12 mouse cellular contexts compared by ENCODE assay signal in genomic region chr11:97839441-97840134, GRCm38 (mm10). TPM values are rescaled to one million over a fixed set of nuclear protein-coding genes. Genes with fewer than 3 reads are reported as not detected.
DNase-seq lines count a peak whose midpoint lies in the region; ATAC-seq and TF ChIP-seq lines count a peak whose summit lies in the region.
"Had no signal": no experiment of that assay in that cellular context is flagged by ENCODE, and none has a peak within 500 bp of the region (broad histone marks: within the 10 kb centered on the region; RNA-seq: fewer than 3 reads in every experiment).

No protein-coding gene starts in this region.

- no peak overlapping the region for H3K4me2 ChIP-seq in forebrain, embryonic 11.5 days (ENCODE audit: low read depth, low read length, severe bottlenecking)
- H3K4me2 ChIP-seq in lung, embryonic 16.5 days (ENCODE audit: low read depth, low read length): no peak overlapping the region
- H3K4me2 ChIP-seq in hindbrain, postnatal 0 days (ENCODE audit: low read depth, low read length): no peak overlapping the region
- H3K4me2 ChIP-seq in stomach, embryonic 16.5 days (ENCODE audit: low read depth, low read length): no peak overlapping the region

- peaks cover 43% of the 10 kb centered on the region for H3K36me3 ChIP-seq in forebrain, embryonic 10.5 days (replicated peaks)
- peaks cover 2% of the 10 kb centered on the region; the same call in 1 of the 2 replicates for H3K36me3 ChIP-seq in forebrain, embryonic 11.5 days (ENCODE audit: control insufficient read depth, insufficient read depth, low read length)
- peaks cover 18% of the 10 kb centered on the region for H3K36me3 ChIP-seq in lung, embryonic 16.5 days (ENCODE audit: control insufficient read depth, insufficient read depth, low read length)
- H3K36me3 ChIP-seq in hindbrain, postnatal 0 days (ENCODE audit: insufficient read depth, low read length): peaks cover 24% of the 10 kb centered on the region
- H3K36me3 ChIP-seq in stomach, embryonic 16.5 days (ENCODE audit: control insufficient read depth, insufficient read depth, low read length): peaks cover 4% of the 10 kb centered on the region; the same call in 1 of the 2 replicates

- no peaks in the 10 kb centered on the region for H3K27me3 ChIP-seq in forebrain, embryonic 10.5 days (ENCODE audit: poor library complexity, severe bottlenecking)
- no peaks in the 10 kb centered on the region for H3K27me3 ChIP-seq in forebrain, embryonic 11.5 days (ENCODE audit: control insufficient read depth, insufficient read depth, low read length)
- no peaks in the 10 kb centered on the region for H3K27me3 ChIP-seq in lung, embryonic 16.5 days (ENCODE audit: control insufficient read depth, insufficient read depth, low read depth, low read length)
- H3K27me3 ChIP-seq in hindbrain, postnatal 0 days (ENCODE audit: insufficient read depth, low read length): no peaks in the 10 kb centered on the region
- no peaks in the 10 kb centered on the region for H3K27me3 ChIP-seq in stomach, embryonic 16.5 days (ENCODE audit: control insufficient read depth, insufficient read depth, low read length)

- H3K4me3 ChIP-seq in forebrain, embryonic 10.5 days: no peak overlapping the region
- H3K4me3 ChIP-seq in forebrain, embryonic 11.5 days (ENCODE audit: low read depth, low read length): no peak overlapping the region
- no peak overlapping the region for H3K4me3 ChIP-seq in lung, embryonic 16.5 days (ENCODE audit: low read length)
- H3K4me3 ChIP-seq in hindbrain, postnatal 0 days (ENCODE audit: low read length): no peak overlapping the region
- H3K4me3 ChIP-seq in stomach, embryonic 16.5 days (replicated peaks; ENCODE audit: low read length): no peak overlapping the region
- H3K4me3 ChIP-seq: erythroblast, embryonic 14.5 days had no signal

- ATAC-seq in forebrain, embryonic 11.5 days (replicated peaks; ENCODE audit: low FRiP score): no peak
- 0 out of 2 replicates have a peak, but pooled peaks have one; percentile 26 for ATAC-seq in lung, embryonic 16.5 days (ENCODE audit: low read depth)
- ATAC-seq in hindbrain, postnatal 0 days: no peak
- ATAC-seq in stomach, embryonic 16.5 days (ENCODE audit: insufficient read depth, low FRiP score): no peak

- TF ChIP-seq CTCF in hindbrain, postnatal 0 days (IDR thresholded peaks at IDR 0.05; ENCODE audit: low read depth): no peak

- no peak for DNase-seq in forebrain, embryonic 10.5 days (ENCODE audit: extremely low spot score, low spot score)
- DNase-seq in forebrain, embryonic 11.5 days (ENCODE audit: low spot score): no peak
- DNase-seq in lung, postnatal 14 days: no peak
- no peak for DNase-seq in hindbrain, postnatal 0 days (ENCODE audit: low spot score)
- no peak for DNase-seq in urinary bladder, adult 18-20 months (ENCODE audit: low spot score in 2 of 2)
- DNase-seq in spleen, postnatal 14 days (ENCODE audit: low spot score in 2 of 2): no peak
- DNase-seq: adrenal gland, postnatal 25 days; kidney, postnatal 4 days had no signal

- WGBS in forebrain, embryonic 10.5 days: 61% methylated on average over 11 of the region's 11 CpGs
- WGBS in forebrain, embryonic 11.5 days: 55% methylated on average over 11 of the region's 11 CpGs
- 49% methylated on average over 11 of the region's 11 CpGs for WGBS in lung, embryonic 16.5 days
- WGBS in hindbrain, postnatal 0 days: 57% methylated on average over 11 of the region's 11 CpGs
- 56% methylated on average over 11 of the region's 11 CpGs for WGBS in stomach, embryonic 16.5 days

- H3K9me3 ChIP-seq in forebrain, embryonic 10.5 days: no peaks in the 10 kb centered on the region
- no peaks in the 10 kb centered on the region for H3K9me3 ChIP-seq in forebrain, embryonic 11.5 days (ENCODE audit: control insufficient read depth, low read length)
- H3K9me3 ChIP-seq in lung, embryonic 16.5 days (ENCODE audit: control insufficient read depth, low read length): no peaks in the 10 kb centered on the region
- no peaks in the 10 kb centered on the region for H3K9me3 ChIP-seq in hindbrain, postnatal 0 days (ENCODE audit: low read length)
- no peaks in the 10 kb centered on the region for H3K9me3 ChIP-seq in stomach, embryonic 16.5 days (replicated peaks; ENCODE audit: control insufficient read depth, low read length)

- peaks cover 31% of the 10 kb centered on the region for H3K4me1 ChIP-seq in forebrain, embryonic 10.5 days
- H3K4me1 ChIP-seq in forebrain, embryonic 11.5 days (replicated peaks; ENCODE audit: control insufficient read depth, insufficient read depth, low read length): no peaks in the 10 kb centered on the region; the same call in 1 of the 2 replicates
- peaks cover 13% of the 10 kb centered on the region for H3K4me1 ChIP-seq in lung, embryonic 16.5 days (replicated peaks; ENCODE audit: control insufficient read depth, insufficient read depth, low read length)
- H3K4me1 ChIP-seq in hindbrain, postnatal 0 days (ENCODE audit: insufficient read depth, low read length): no peaks in the 10 kb centered on the region
- H3K4me1 ChIP-seq in stomach, embryonic 16.5 days (ENCODE audit: control insufficient read depth, insufficient read depth, low read length): peaks cover 6% of the 10 kb centered on the region; the same call in 1 of the 2 replicates

- no peak overlapping the region for H3K9ac ChIP-seq in forebrain, embryonic 11.5 days (ENCODE audit: low read length)
- 0 out of 2 replicates have a peak overlapping the region, but pooled peaks have one; percentile 6 for H3K9ac ChIP-seq in lung, embryonic 16.5 days (ENCODE audit: low read length)
- 0 out of 2 replicates have a peak overlapping the region, but pooled peaks have one; percentile 13 for H3K9ac ChIP-seq in hindbrain, postnatal 0 days (replicated peaks; ENCODE audit: low read length)
- peak overlapping the region; percentile 4; the same call in 1 of the 2 replicates for H3K9ac ChIP-seq in stomach, embryonic 16.5 days (ENCODE audit: low read length)

- H3K27ac ChIP-seq in forebrain, embryonic 10.5 days: peak overlapping the region; percentile 4; the same call in 1 of the 2 replicates
- H3K27ac ChIP-seq in forebrain, embryonic 11.5 days (ENCODE audit: low read depth, low read length): no peak overlapping the region
- peak overlapping the region; percentile 65 for H3K27ac ChIP-seq in lung, embryonic 16.5 days (ENCODE audit: low read length)
- H3K27ac ChIP-seq in hindbrain, postnatal 0 days: peak overlapping the region; percentile 92; the same call in 1 of the 2 replicates
- H3K27ac ChIP-seq in stomach, embryonic 16.5 days (ENCODE audit: low read length): no peak overlapping the region

RNA-seq across cellular contexts. Expression of gene B230217C12Rik, which starts 1.0 kb away (rescaled TPM):
- 13.3 and 15.9 TPM in 2 replicates for polyA plus RNA-seq in forebrain, embryonic 10.5 days (2016; fragmentation: Nextera tagmentation; extraction: Ambion mirVana)
- polyA plus RNA-seq in forebrain, embryonic 11.5 days (2014; fragmentation: Nextera tagmentation; extraction: Ambion mirVana): 13.3 and 17.7 TPM in 2 replicates
- polyA plus RNA-seq in lung, embryonic 16.5 days (2015; fragmentation: Nextera tagmentation; extraction: Ambion mirVana): 3.1 and 3.4 TPM in 2 replicates
- 29.4 and 30.0 TPM in 2 replicates for total RNA-seq in hindbrain, postnatal 0 days (2014; rRNA removed)
- 31.6 and 32.3 TPM in 2 replicates for polyA plus RNA-seq in hindbrain, postnatal 0 days (2015; fragmentation: Nextera tagmentation; extraction: Ambion mirVana)
- 3.7 and 3.8 TPM in 2 replicates for polyA plus RNA-seq in stomach, embryonic 16.5 days (2015; fragmentation: Nextera tagmentation; extraction: Ambion mirVana)
- polyA plus RNA-seq: erythroblast, embryonic 14.5 days had no signal

RNA-seq across cellular contexts. Expression of gene Lasp1, which starts 40.8 kb away (rescaled TPM):
- 85.5 and 87.3 TPM in 2 replicates for polyA plus RNA-seq in forebrain, embryonic 10.5 days (2016; fragmentation: Nextera tagmentation; extraction: Ambion mirVana)
- polyA plus RNA-seq in forebrain, embryonic 11.5 days (2014; fragmentation: Nextera tagmentation; extraction: Ambion mirVana): 77.6 and 77.8 TPM in 2 replicates
- polyA plus RNA-seq in lung, embryonic 16.5 days (2015; fragmentation: Nextera tagmentation; extraction: Ambion mirVana): 163 and 167 TPM in 2 replicates
- 177 and 187 TPM in 2 replicates for total RNA-seq in hindbrain, postnatal 0 days (2014; rRNA removed)
- 121 and 137 TPM in 2 replicates for polyA plus RNA-seq in hindbrain, postnatal 0 days (2015; fragmentation: Nextera tagmentation; extraction: Ambion mirVana)
- polyA plus RNA-seq in stomach, embryonic 16.5 days (2015; fragmentation: Nextera tagmentation; extraction: Ambion mirVana): 130 and 143 TPM in 2 replicates

RNA-seq across cellular contexts. Expression of gene Fbxo47, which starts 44.4 kb away (rescaled TPM):
- polyA plus RNA-seq in forebrain, embryonic 10.5 days (2016; fragmentation: Nextera tagmentation; extraction: Ambion mirVana): 0.64 and 0.91 TPM in 2 replicates
- polyA plus RNA-seq in forebrain, embryonic 11.5 days (2014; fragmentation: Nextera tagmentation; extraction: Ambion mirVana): 0.40 and 0.83 TPM in 2 replicates
- 0.36 and 0.65 TPM in 2 replicates for polyA plus RNA-seq in lung, embryonic 16.5 days (2015; fragmentation: Nextera tagmentation; extraction: Ambion mirVana)
- 0.47 and 1.2 TPM in 2 replicates for total RNA-seq in hindbrain, postnatal 0 days (2014; rRNA removed)
- polyA plus RNA-seq in hindbrain, postnatal 0 days (2015; fragmentation: Nextera tagmentation; extraction: Ambion mirVana): 0.34 and 0.36 TPM in 2 replicates
- 0.35 and 0.74 TPM in 2 replicates for polyA plus RNA-seq in stomach, embryonic 16.5 days (2015; fragmentation: Nextera tagmentation; extraction: Ambion mirVana)
- polyA plus RNA-seq: erythroblast, embryonic 14.5 days; small intestine, adult 2 months had no signal

RNA-seq across cellular contexts. Expression of gene Rpl23, which starts 57.4 kb away (rescaled TPM):
- 449 and 492 TPM in 2 replicates for polyA plus RNA-seq in forebrain, embryonic 10.5 days (2016; fragmentation: Nextera tagmentation; extraction: Ambion mirVana)
- polyA plus RNA-seq in forebrain, embryonic 11.5 days (2014; fragmentation: Nextera tagmentation; extraction: Ambion mirVana): 400 and 454 TPM in 2 replicates
- 495 and 578 TPM in 2 replicates for polyA plus RNA-seq in lung, embryonic 16.5 days (2015; fragmentation: Nextera tagmentation; extraction: Ambion mirVana)
- total RNA-seq in hindbrain, postnatal 0 days (2014; rRNA removed): 124 and 141 TPM in 2 replicates
- polyA plus RNA-seq in hindbrain, postnatal 0 days (2015; fragmentation: Nextera tagmentation; extraction: Ambion mirVana): 351 and 362 TPM in 2 replicates
- polyA plus RNA-seq in stomach, embryonic 16.5 days (2015; fragmentation: Nextera tagmentation; extraction: Ambion mirVana): 439 and 586 TPM in 2 replicates

Comparison
In these comparisons a context has a peak if more than half of its experiments do, and no peak if none do; other contexts are left out.
1. H3K27ac ChIP-seq: peak in forebrain, embryonic 10.5 days (single experiment), lung, embryonic 16.5 days (single experiment) and hindbrain, postnatal 0 days (single experiment); none in forebrain, embryonic 11.5 days (single experiment) and stomach, embryonic 16.5 days (single experiment).